Mouse (Mus musculus) heart, embryonic 12.5 days (tissue): ENCODE data around the gene Cry2. TPM values are rescaled to one million over a fixed set of nuclear protein-coding genes. Genes with fewer than 3 reads are reported as not detected.

Experiments
- ATAC-seq: fragments of 200-750 bp; cut with Nextera tagmentation; 2 replicates; pipeline ENCODE4 v1.8.0; 2017; ENCODE audit warnings: moderate TSS enrichment, moderate library complexity; ENCODE audit not compliant: insufficient number of reproducible peaks, low FRiP score
- H3K27ac ChIP-seq: fragments of 300-500 bp; sonication (generic); 2 replicates; pipeline ENCODE4 v1.5.1; 2016; ENCODE audit warnings: mild to moderate bottlenecking, moderate library complexity; ENCODE audit not compliant: poor library complexity, severe bottlenecking
- H3K27me3 ChIP-seq: fragments of 300-500 bp; sonication (generic); replicated peaks from 2 replicates; pipeline ENCODE4 v1.6.1; 2016; ENCODE audit warnings: mild to moderate bottlenecking, moderate library complexity
- H3K36me3 ChIP-seq: fragments of 300-500 bp; sonication (generic); 2 replicates; pipeline ENCODE4 v1.6.1; 2016; ENCODE audit warnings: mild to moderate bottlenecking, moderate library complexity
- H3K4me1 ChIP-seq: fragments of 300-500 bp; sonication (generic); replicated peaks from 2 replicates; pipeline ENCODE4 v1.6.1; 2016; ENCODE audit warnings: mild to moderate bottlenecking
- H3K4me2 ChIP-seq: fragments of 300-500 bp; sonication (generic); 2 replicates; pipeline ENCODE4 v1.6.1; 2016; ENCODE audit warnings: mild to moderate bottlenecking, moderate library complexity
- H3K4me3 ChIP-seq: fragments of 300-500 bp; sonication (generic); 2 replicates; pipeline ENCODE4 v1.5.1; 2016; ENCODE audit warnings: mild to moderate bottlenecking
- H3K9ac ChIP-seq: fragments of 300-500 bp; sonication (generic); 2 replicates; pipeline ENCODE4 v1.6.1; 2016; ENCODE audit warnings: mild to moderate bottlenecking, moderate library complexity
- H3K9me3 ChIP-seq: fragments of 300-500 bp; sonication (generic); replicated peaks from 2 replicates; pipeline ENCODE4 v1.6.1; 2016; ENCODE audit warnings: mild to moderate bottlenecking, moderate library complexity
- WGBS: fragments of 180-500 bp; shearing (Covaris S2); methylation state at CpG from one replicate; pipeline ENCODE4 v1.1.7; 2016; 5-methylcytosine and 5-hydroxymethylcytosine counted together
- polyA plus RNA-seq: library from polyadenylated mRNA; unstranded; fragments of >200 nt; fragmentation: Nextera tagmentation; extraction: Ambion mirVana; gene quantifications from 2 replicates; pipeline ENCODE4 v1.2.1, GENCODE M21; 2016

Cry2 gene
- polyA plus RNA-seq, 1 experiment from 2014 or later = 28.0 TPM

DNA sequence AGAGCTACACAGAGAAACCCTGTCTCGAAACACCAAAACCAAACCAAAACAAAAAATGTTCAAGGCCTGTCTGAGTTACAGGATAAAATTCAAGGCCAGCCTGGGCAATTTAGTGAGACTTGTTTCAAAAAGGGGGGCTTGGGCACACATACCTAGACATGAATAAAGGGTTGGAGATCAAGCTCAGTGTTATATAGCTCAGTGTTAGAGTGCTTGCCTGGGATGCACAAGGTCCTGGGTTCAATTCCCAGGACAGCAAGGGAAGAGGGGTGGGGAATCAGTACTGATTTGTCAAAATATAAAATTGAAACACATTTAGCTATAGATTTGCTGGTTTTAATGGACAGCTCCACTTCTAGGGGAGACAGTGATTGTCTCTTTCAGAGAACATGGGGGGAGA, 27.4 kb upstream of the Cry2 start:
- Histone ChIP-seq H3K4me1 (peaks cover 34% of the 10 kb centered on the region), H3K27ac (no peak overlapping the region), H3K9ac (no peak overlapping the region), H3K9me3 (no peaks in the 10 kb centered on the region), H3K4me2 (no peak overlapping the region), H3K36me3 (no peaks in the 10 kb centered on the region), H3K27me3 (peaks cover 26% of the 10 kb centered on the region), H3K4me3 (no peak overlapping the region)
- WGBS = 75% methylated on average over 1 of the region's 1 CpGs
- ATAC-seq = no peak

DNA sequence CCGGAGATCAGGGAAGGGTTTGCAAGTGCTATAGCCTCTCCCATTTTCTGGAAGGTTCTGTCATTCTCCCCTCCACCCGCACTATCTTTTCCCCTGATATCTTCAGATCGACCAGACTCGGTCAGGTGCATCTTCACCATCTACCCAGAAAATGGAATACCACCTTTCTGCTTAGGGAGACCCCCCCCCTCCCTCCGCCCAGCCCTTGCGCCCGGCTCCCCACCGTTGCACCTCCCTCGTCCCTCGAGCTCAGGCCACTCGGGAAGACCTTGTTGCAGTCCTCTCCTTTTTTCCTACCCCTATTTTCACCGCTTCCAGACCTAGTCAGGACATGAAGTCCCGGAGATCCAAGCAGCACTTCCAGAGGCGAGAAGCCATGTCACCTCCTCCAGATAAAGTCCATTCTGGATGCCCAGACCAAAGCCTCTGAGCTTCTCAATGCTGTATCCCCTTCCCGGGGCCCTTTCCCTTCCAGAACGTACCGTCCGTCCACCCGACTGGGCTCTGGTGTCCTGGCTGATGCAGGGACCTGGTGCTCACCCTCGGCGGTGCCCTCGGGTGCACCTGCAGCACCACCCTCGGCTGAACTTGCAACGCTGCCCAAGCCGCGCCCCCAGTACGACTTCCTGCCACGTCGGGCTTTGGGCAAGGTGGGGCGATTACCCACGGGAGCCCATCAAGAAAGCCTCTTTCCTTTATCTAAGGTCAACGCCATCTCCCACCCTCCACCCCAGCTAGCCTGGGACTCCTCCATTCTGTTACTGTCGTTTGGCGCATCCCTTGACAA, 26.3 kb upstream of the Cry2 start, which contains the start of gene Slc35c1:
TSS of gene Slc35c1 (minus strand) at position 618 of the 787 bp plus-strand sequence.
- Histone ChIP-seq H3K4me1 (peaks cover 42% of the 10 kb centered on the region), H3K4me3 (peak within 1 kb of the TSS; percentile 94), H3K27me3 (peaks cover 26% of the 10 kb centered on the region), H3K4me2 (peak within 1 kb of the TSS; percentile 97), H3K36me3 (no peaks in the 10 kb centered on the region; the same call in 1 of the 2 replicates), H3K9me3 (no peaks in the 10 kb centered on the region), H3K27ac (0 out of 2 replicates have a peak within 1 kb of the TSS, but pooled peaks have one; percentile 17), H3K9ac (peak within 1 kb of the TSS; percentile 86)
- WGBS = under 1% methylated on average over 34 of the region's 34 CpGs
- ATAC-seq = peak; percentile 36; the same call in 1 of the 2 replicates

DNA sequence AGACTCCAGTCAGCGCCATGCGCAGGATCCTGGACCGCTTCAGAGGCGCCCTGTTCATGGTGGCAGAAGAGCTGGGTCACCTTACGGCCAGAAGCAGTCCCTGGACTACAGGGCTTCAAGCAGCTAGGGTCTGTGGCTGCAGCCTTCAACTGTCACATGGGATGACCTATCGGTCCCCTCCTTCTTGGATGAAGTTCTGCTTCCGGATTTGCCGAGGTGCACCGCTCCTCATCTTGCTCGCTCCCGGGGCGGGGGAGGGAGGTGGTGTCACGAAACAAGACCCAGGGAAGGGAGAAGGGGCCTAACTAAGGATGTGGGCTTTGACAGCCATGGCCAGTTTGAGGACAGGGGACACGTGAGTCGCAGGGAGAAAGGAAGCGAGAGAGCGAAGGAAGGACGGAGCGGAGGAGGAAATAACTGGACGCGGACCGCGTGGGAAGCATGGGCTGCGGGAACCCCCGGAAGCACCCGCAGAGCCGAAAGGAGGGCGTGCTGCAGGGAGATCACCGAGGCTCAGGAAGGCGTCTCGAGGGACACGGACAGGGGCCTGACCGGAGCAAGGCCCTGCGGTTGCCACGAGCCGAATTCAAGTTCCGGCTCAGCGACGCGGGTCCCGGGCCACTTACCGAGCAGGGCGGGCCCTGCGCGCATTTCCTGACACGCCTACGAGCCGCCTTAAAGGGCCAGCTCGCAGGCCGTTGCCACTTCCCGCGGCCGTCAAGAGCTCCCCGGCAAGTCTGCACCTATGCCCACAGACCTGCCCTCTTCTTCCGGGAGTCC, 25.5 kb upstream of the Cry2 start:
- Histone ChIP-seq H3K27me3 (peaks cover 26% of the 10 kb centered on the region), H3K9ac (peak overlapping the region; percentile 86), H3K36me3 (peaks cover 8% of the 10 kb centered on the region), H3K4me3 (peak overlapping the region; percentile 94), H3K9me3 (no peaks in the 10 kb centered on the region), H3K27ac (0 out of 2 replicates have a peak overlapping the region, but pooled peaks have one; percentile 17), H3K4me1 (peaks cover 42% of the 10 kb centered on the region), H3K4me2 (peak overlapping the region; percentile 97)
- under 1% methylated on average over 55 of the region's 55 CpGs for WGBS
- peak; percentile 88 for ATAC-seq

DNA sequence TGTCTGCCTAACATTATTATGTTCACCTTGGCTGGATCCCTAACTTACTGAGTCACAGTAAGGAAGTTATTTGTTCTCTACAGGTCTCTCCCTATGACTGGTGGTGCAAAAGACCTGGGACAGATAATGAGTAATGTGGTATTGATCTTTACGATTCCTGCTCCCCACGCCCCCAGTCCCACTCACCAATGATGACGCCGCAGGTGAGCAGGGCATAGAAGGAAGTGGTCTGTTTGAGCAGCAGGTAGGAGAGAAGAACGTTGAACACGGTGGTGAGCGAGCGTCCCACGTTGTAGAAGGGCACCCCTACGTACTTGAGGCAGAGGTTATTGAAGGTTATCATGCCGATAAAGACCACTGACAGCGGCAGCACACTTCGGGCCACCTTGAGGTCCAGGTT, 24.6 kb upstream of the Cry2 start:
- peaks cover 26% of the 10 kb centered on the region for H3K27me3 ChIP-seq
- peak overlapping the region; percentile 97 for H3K4me2 ChIP-seq
- peaks cover 16% of the 10 kb centered on the region for H3K36me3 ChIP-seq
- peak overlapping the region; percentile 86 for H3K9ac ChIP-seq
- peaks cover 42% of the 10 kb centered on the region for H3K4me1 ChIP-seq
- no peak for ATAC-seq
- no peaks in the 10 kb centered on the region for H3K9me3 ChIP-seq
- peak overlapping the region; percentile 94 for H3K4me3 ChIP-seq
- WGBS = 59% methylated on average over 13 of the region's 13 CpGs
- no peak overlapping the region for H3K27ac ChIP-seq

DNA sequence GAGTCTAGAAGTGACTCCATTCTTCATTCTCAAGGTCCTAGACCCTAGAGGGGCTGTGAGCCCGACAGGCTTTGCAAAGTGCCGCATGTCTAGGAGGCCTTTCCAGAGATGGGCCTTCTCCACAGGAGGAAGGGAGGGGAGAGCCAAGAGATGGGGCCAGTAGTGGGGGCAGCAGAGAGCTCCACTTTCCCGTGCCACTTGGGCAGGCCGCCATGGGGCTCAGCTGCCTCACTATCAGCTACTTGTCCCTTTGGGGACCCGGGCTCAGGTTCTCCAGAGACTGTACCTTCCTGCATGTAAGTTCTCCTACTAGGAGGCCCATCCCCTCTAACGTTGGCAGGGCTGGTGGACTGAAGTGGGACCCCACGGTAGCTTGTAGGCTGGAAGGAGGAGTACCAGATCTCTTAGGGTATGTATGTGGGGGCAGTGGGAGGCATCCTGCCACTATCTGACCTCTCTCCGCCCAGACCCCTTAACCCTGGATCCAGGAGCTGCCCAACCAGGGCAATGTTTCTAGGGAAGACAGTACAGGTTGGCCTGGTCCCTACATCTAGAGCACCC, 23.2 kb upstream of the Cry2 start:
- H3K4me1 ChIP-seq = peaks cover 42% of the 10 kb centered on the region
- 70% methylated on average over 8 of the region's 8 CpGs for WGBS
- peak overlapping the region; percentile 18 for H3K4me2 ChIP-seq
- no peak overlapping the region for H3K9ac ChIP-seq
- H3K9me3 ChIP-seq = no peaks in the 10 kb centered on the region
- no peak overlapping the region for H3K27ac ChIP-seq
- peaks cover 19% of the 10 kb centered on the region for H3K27me3 ChIP-seq
- ATAC-seq = no peak
- peaks cover 29% of the 10 kb centered on the region for H3K36me3 ChIP-seq
- no peak overlapping the region for H3K4me3 ChIP-seq

DNA sequence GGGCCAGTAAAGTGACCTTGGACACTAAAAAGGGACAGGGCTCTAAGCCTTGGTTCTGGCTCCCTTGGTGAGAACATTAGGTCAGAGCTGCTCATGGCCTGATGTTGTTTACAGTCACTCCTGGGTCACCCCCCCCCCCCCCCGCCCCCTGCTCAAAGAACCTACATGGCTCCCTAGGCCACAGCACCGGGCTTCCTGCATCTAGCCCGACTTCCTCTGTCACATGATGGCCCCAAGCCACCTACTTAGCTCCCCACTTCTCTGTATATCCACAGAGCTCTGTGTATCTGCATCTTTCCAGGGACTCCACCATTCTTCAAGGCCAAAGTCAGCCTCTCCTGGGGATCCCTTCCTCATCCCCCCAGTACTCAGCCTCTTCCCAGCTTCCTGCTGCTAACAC, 21.9 kb upstream of the Cry2 start:
- H3K9me3 ChIP-seq = no peaks in the 10 kb centered on the region
- peaks cover 42% of the 10 kb centered on the region for H3K4me1 ChIP-seq
- no peak overlapping the region for H3K27ac ChIP-seq
- 50% methylated on average over 2 of the region's 3 CpGs for WGBS
- no peak overlapping the region for H3K4me2 ChIP-seq
- ATAC-seq = no peak
- peaks cover 29% of the 10 kb centered on the region for H3K36me3 ChIP-seq
- no peak overlapping the region for H3K4me3 ChIP-seq
- H3K27me3 ChIP-seq = peaks cover 6% of the 10 kb centered on the region
- H3K9ac ChIP-seq = no peak overlapping the region

DNA sequence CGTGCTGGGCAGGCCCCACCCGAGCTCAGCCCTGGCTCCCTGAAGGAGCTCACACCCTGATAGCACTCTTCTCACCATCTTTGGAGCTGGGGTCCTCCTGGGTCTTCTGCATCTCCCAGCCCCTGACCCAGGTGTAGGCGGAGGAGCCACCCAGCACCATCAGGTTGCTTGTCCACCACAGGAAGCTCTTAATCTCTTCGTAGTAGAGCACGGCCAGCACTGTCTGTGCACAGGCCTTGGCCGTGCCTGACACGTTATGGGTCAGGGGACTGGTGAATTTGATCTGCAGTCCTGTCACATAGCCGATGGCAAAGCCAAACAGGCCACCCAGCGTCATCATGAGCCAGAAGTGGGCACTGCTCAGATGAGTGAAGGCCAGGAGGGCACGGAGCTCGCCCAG, 20.3 kb upstream of the Cry2 start:
- no peak for ATAC-seq
- no peak overlapping the region for H3K4me2 ChIP-seq
- H3K9me3 ChIP-seq = no peaks in the 10 kb centered on the region
- H3K9ac ChIP-seq = no peak overlapping the region
- H3K4me1 ChIP-seq = peaks cover 35% of the 10 kb centered on the region
- H3K27me3 ChIP-seq = no peaks in the 10 kb centered on the region
- no peak overlapping the region for H3K27ac ChIP-seq
- H3K4me3 ChIP-seq = no peak overlapping the region
- WGBS = 92% methylated on average over 11 of the region's 11 CpGs
- peaks cover 29% of the 10 kb centered on the region for H3K36me3 ChIP-seq

DNA sequence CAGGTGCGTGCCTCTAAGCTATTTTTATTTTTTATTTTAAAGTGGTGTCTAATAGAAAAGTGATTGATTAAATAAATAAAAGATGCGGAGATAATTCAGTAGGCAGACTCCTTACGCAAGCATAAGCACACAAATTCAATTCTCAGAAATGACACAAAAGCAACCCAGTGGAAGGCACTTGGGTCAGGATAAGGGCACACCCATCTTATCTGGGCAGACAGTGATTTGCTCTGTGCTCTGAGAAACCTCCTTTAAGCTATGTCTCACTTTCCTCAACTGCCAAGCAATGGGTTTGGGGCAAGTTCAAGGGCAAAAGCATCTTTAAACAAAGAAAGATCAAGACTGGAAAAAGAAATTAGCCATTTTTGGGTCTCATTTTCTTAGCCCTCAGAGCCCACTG, 17.3 kb upstream of the Cry2 start:
- Histone ChIP-seq H3K36me3 (peaks cover 29% of the 10 kb centered on the region), H3K4me1 (peaks cover 8% of the 10 kb centered on the region; the same call in 1 of the 2 replicates), H3K4me2 (no peak overlapping the region), H3K9me3 (no peaks in the 10 kb centered on the region), H3K27me3 (no peaks in the 10 kb centered on the region), H3K9ac (no peak overlapping the region), H3K4me3 (no peak overlapping the region), H3K27ac (no peak overlapping the region)
- no peak for ATAC-seq
- WGBS = 87% methylated on average over 3 of the region's 3 CpGs

DNA sequence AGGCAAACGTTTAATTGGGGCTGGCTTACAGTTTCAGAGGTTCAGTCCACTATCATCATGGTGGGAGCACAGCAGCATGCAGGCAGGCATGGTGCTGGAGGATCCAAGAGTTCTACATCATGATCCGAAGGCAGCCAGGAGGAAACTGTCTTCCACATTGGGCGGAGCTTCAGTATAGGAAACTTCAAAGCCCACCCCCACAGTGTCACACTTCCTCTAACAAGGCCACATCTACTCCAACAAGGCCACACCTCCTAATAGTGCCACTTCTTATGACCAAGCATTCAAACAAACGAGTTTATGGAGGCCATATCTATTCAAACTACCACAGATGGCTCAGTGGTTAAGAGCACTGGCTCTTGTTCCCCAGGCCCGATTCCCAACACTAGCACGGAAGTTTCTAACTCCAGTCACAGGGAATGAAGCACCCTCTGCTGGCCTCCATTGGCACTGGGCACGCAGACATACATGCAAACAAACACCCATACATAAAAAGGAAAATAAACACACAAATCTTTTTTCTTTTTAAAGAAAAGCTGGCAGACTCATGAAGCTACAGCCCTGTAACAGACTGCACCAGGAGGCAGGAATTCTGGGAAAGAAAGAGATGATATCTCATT, 13.4 kb upstream of the Cry2 start:
- no peak for ATAC-seq
- WGBS = 66% methylated on average over 7 of the region's 7 CpGs
- H3K4me2 ChIP-seq = no peak overlapping the region

DNA sequence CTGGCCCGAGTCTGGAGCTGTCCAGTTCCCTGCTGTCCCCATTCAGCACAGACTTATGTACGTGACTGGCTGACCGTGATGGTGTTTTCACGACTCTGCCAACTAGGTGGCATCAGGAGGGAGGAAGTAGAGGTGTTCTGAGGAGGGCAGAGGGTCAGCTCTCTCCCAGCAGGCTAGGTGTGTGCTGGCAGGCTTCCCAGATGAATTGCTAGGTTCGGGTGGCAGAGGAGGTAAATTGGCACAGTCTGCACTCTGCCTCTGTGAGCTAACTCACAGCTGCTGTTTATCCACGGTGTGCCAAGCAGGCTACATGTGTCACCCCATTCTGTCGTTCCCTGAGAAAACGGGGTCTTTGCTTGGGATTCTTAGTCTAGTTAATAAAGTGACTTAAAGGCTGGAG, 12.8 kb upstream of the Cry2 start:
- peaks cover 5% of the 10 kb centered on the region; the same call in 1 of the 2 replicates for H3K27me3 ChIP-seq
- H3K9me3 ChIP-seq = no peaks in the 10 kb centered on the region
- no peaks in the 10 kb centered on the region for H3K36me3 ChIP-seq
- no peak overlapping the region for H3K4me2 ChIP-seq
- ATAC-seq = no peak
- peaks cover 7% of the 10 kb centered on the region for H3K4me1 ChIP-seq
- H3K4me3 ChIP-seq = no peak overlapping the region
- WGBS = 74% methylated on average over 8 of the region's 8 CpGs
- H3K9ac ChIP-seq = no peak overlapping the region
- no peak overlapping the region for H3K27ac ChIP-seq

More for the DNA sequence above, 13.4 kb upstream of the Cry2 start:
- Histone ChIP-seq H3K4me1 (peaks cover 4% of the 10 kb centered on the region), H3K27me3 (0 out of 2 replicates have a peak, but pooled peaks cover 3% of the 10 kb centered on the region), H3K4me3 (no peak overlapping the region), H3K36me3 (peaks cover 2% of the 10 kb centered on the region; the same call in 1 of the 2 replicates), H3K9ac (no peak overlapping the region), H3K9me3 (no peaks in the 10 kb centered on the region), H3K27ac (no peak overlapping the region)
